ENCODE assay signal across 2 mouse cellular contexts in genomic region chr3:51425394-51425793, GRCm38 (mm10).
TF ChIP-seq lines count a peak whose summit lies in the region.

No protein-coding gene starts in this region.

TF ChIP-seq in CH12.LX, 34 proteins besides CTCF, POLR2A, EP300 and RAD21 (continued from another document):
- TF ChIP-seq E2F4 (IDR thresholded peaks at IDR 0.05; ENCODE audit: insufficient replicate concordance, low read depth, low read length) (no peak), MEF2A (IDR thresholded peaks at IDR 0.05; ENCODE audit: borderline replicate concordance, low read depth, low read length) (0 out of 2 replicates have a peak, but pooled peaks have one; percentile 12), ZNF384 (IDR thresholded peaks at IDR 0.05; ENCODE audit: low read depth, low read length) (no peak), JUN (IDR thresholded peaks at IDR 0.05; ENCODE audit: insufficient read depth, low read depth, low read length) (peak; percentile 43; the same call in 1 of the 2 replicates), SMC3 (IDR thresholded peaks at IDR 0.05; ENCODE audit: low read depth, low read length) (no peak), USF1 (IDR thresholded peaks at IDR 0.05; ENCODE audit: low read depth, low read length) (no peak), MAFK (IDR thresholded peaks at IDR 0.05; ENCODE audit: insufficient replicate concordance, low read length) (no peak), JUND (conservative IDR thresholded peaks at IDR 0.05; ENCODE audit: low read depth, low read length) (peak; percentile 71), IRF4 (IDR thresholded peaks at IDR 0.05; ENCODE audit: low read depth, low read length) (peak; percentile 54; the same call in 1 of the 2 replicates), HCFC1 (IDR thresholded peaks at IDR 0.05; ENCODE audit: low read depth, low read length) (no peak), GABPA (IDR thresholded peaks at IDR 0.05; ENCODE audit: insufficient replicate concordance, low read depth, low read length) (no peak), ETS1 (conservative IDR thresholded peaks at IDR 0.05; ENCODE audit: low read depth, low read length) (no peak), NELFE (IDR thresholded peaks at IDR 0.05; ENCODE audit: low read depth, low read length) (no peak)

TF ChIP-seq in MEL, 35 proteins besides CTCF, POLR2A, EP300 and RAD21:
- TF ChIP-seq E2F4 (IDR thresholded peaks at IDR 0.05; ENCODE audit: borderline replicate concordance, low read depth, low read length) (no peak), MAZ (IDR thresholded peaks at IDR 0.05; ENCODE audit: low read depth, low read length) (no peak), KAT2A (conservative IDR thresholded peaks at IDR 0.05; ENCODE audit: low read depth, low read length) (no peak), JUND (IDR thresholded peaks at IDR 0.05; ENCODE audit: low read depth, low read length) (no peak), MXI1 (IDR thresholded peaks at IDR 0.05; ENCODE audit: low read depth, low read length) (no peak), MAX (IDR thresholded peaks at IDR 0.05; ENCODE audit: low read length) (no peak), ZNF384 (IDR thresholded peaks at IDR 0.05; ENCODE audit: low read depth, low read length) (0 out of 2 replicates have a peak, but pooled peaks have one; percentile 8)
